Mouse (Mus musculus) hematopoietic stem cell, adult 5-6 weeks (primary cell): ENCODE measurements at regions not wholly inside any gene's neighbourhood (a gene's known extent, or its start where the extent isn't known, plus 50 kb on each side); places are given as distances from the start of the nearest gene placed in this dataset.

Source experiments
- ATAC-seq, 2 experiments: fragments of 125-278 bp in 1 of 2; replicated peaks in 1 of 2; 2 replicates each; pipeline ENCODE4 v1.8.0; 2016 to 2017; ENCODE audit warnings: inconsistent platforms in 2 of 2, mild to moderate bottlenecking in 2 of 2, moderate number of reproducible peaks in 2 of 2, low read depth in 1 of 2, moderate TSS enrichment in 1 of 2; ENCODE audit not compliant: low FRiP score in 2 of 2, poor library complexity in 2 of 2, severe bottlenecking in 2 of 2, insufficient read depth in 1 of 2, low TSS enrichment in 1 of 2

DNA sequence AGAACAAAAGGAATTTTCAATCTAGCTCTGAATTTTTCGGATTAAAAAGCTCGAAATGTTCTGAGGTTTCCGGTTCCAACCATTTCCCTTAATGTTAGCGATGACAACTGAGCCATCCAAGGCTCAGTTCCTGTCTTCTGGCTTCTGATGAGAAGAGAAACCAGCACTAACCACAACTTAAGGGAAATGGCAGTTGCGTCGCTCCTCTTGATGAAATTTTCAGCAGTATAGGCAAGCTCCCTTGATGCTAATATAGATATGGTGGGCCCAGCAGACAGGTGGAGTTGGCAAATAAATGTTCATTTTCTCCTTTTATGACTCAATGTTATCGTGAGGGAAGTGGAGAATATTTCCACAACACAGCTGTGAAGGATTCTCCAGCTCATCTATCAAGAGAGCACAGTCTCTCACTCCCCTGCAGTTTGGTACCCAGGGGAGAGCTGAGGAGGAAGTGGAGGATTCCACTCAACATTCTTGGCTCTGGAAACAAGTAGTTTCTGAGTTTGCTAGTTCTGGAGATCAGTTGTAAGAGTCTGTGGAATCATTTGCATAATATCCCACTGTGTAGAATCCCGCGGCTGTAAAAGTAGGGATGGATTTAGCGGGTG lies 236.6 kb upstream of the Gk2 start:
- no peak for ATAC-seq

DNA sequence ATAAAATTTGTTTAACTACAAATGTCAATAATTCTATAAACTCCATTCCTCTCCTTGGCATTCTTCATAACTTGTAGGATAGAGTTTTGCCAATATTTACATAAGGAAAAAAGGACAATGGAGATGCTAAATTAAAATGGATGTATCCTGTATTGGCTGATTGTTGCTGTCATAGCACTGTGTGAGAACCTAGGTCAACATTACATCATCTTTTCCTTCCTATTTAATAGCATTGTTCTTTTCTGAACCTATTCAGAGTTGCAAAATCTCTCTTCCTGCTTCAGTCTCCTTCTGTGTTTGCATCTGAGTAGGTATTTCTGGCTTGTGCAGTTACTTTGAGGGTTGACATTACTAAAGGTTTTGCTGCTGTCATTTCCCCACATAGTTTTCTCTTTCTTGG lies 228.6 kb upstream of the Gk2 start:
- ATAC-seq = no peak

GRCm38 (mm10) chr5:97684592-97685258 lies 227.9 kb upstream of the Gk2 start:
- no peak for ATAC-seq

- no peak for ATAC-seq
These were observed 212.9 kb upstream of the Gk2 start for GRCm38 (mm10) chr5:97669726-97670125.

DNA sequence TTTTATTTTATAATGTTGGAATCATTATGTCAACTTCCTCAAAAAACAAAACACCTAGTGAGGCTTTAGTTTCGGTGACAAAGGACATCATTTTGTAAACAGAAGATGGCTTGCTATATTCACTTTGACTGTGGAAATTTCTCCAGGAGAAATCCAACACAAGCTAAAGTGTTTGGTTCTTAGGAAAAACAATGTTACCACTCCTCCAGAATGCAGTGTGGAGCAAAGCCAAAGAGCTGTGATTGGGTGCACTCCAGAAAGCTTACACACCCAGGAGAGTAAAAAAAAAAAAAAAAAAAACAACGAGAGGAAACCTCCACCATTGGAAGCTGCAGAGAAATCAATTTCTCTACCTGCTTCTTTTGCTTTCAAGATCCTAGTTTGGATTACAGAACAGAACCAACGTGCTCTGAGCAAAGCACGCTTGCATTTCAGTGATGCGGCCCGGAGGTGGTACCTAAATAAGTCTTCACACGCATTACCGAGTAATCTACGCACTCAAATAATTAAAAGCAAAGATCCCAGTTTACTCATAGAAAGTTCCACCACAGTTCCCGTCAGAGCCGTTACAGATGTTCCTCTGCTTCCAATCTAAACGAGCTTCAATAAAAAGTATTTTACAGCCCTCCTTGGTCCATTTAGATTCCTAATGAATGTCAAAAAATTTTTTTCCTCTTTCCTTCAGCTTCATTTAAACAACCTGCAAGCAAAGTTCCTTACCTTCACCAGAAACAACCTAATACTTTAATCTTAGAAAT lies 199.5 kb upstream of the Gk2 start:
- ATAC-seq = no peak

GRCm38 (mm10) chr5:97655266-97655665 lies 198.4 kb upstream of the Gk2 start:
- no peak for ATAC-seq

DNA sequence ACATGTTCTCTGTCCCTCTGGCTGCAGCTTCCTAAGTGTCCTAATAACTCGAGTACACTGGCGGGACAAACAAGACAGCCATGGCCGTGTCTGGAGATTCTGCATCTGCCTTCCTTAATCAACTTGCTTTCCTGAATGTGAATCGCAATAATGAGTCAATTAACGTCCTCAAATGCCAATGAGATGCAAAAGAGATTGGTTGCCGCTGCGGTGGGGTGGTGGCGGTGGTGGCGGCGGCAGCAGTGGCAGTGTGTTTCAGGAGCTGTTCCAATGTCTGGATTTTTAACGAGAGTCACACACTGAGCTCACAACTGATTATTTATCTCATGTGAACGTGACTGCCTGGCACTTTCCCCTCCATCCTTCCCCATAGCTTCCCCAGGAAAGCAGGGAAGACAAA lies 197.6 kb upstream of the Gk2 start:
- no peak for ATAC-seq

GRCm38 (mm10) chr5:97642251-97642650 lies 185.4 kb upstream of the Gk2 start:
- no peak for ATAC-seq

DNA sequence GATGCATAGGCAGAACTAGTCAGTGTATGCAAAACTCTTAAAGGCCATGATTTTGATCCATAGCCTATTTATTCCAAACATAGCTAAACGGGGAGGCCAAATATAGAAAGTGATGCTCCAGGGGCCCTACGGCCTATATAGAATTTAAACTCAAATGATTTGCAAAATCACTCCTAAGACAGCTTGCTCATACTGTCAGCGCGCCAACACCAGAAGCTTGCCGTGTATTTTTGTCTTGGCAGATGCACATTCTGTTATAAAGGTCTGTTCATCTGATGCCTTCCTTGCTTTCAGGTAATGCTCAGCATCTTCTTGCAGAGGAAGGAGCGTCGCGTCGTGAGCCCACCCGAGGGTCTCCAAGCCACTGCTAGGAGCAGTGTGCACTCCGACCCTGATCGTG lies 184.8 kb upstream of the Gk2 start:
- ATAC-seq = no peak

DNA sequence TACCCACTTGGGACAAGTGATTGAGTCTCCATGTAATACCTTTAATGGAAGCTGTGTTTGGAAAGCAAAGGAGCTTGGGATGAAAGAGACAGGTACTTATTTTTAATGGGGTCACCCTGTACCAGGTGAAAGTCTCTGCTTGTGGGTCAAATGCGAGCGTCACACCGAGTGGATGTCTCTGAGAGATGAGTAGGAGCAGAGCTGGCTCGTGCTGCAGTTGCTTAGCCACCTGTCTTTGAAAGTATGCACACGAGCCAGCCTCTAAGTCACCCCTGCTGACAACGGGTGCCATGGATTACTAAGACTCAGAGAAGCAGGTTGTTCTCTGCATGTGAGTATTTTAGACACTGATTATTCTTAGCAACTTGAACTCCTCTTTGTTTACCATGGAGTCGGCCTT lies 179.5 kb upstream of the Gk2 start:
- ATAC-seq = no peak

GRCm38 (mm10) chr5:97633766-97634165 lies 176.9 kb upstream of the Gk2 start:
- no peak for ATAC-seq

DNA sequence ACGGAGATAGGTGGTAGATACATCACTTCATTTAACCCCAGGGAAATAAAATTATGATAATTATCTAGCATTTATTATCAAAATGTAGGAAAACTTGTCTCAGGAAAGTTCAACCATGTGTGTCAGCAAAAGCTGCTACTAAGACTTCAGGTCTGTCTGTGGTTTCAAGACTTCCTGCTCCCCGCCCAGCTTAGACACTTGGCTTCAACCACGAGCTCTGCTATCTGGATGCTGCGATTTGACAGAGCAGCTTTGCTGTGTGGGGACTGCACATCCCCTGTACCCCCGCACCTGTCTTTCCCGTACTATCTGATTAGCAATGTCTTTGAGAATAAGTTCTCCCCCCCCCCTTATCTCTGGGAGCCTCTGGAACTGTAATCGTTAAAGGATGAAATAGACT lies 176.0 kb upstream of the Gk2 start:
- ATAC-seq = peak; percentile 80 to 91

- ATAC-seq = no peak
These were observed 168.4 kb upstream of the Gk2 start for GRCm38 (mm10) chr5:97625200-97625599.

GRCm38 (mm10) chr5:97619890-97620289 lies 163.1 kb upstream of the Gk2 start:
- ATAC-seq = no peak

DNA sequence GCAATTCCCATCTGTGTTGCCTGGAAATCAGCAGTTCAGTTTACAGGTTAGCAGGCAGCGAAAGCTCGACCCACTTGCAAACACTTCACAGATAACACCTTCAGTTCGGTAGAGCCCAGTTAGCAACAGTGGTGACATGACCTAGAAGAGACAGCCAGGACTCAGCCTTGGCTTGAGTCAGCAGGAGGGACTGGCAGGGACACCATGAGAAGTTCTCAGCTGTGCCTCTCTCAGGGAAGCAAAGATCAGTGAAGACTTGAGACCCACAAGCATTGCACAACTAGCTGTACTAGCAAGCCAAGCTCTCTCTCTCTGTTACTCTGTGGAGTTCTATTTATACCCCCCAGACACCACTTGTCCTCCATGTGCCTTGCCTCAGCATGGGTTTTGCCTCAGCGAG lies 161.6 kb upstream of the Gk2 start:
- no peak for ATAC-seq

DNA sequence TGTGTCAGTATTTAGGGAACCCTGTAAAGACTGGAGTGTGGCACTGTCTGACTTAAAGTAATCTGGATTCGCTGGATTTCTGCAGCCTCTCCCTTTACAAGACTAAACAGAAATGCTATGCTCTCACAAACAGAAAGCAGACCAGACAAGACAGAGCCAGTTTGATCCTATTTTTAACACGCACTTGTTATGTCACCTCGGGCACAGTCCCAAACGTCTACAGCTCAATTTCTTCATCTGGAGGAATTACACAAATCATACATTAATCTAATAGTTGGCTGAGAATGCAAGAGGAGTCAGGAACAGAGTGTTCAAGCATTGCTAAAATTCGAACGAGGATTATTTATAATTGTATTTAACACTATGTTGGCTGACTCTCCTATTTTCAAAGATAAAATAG lies 145.4 kb upstream of the Gk2 start:
- ATAC-seq = no peak

DNA sequence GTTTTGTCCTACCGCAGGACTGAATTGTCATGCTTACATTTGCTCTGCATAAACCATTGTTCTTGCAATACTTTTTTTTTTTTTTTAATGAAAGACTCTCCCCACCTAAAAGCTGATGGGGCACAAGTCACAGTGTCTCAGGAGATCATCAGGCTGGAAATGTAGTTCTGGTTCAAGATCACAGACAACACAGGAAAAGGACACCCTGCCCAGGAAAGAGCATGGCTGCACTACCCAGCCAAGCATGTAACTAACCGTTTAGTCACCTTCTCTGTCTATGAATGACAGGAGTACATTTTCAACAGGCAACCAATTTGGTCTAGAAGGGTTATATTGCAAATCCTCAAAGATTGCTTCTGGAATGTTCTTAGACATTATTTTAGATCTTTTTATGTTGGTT lies 144.6 kb upstream of the Gk2 start:
- ATAC-seq = no peak

DNA sequence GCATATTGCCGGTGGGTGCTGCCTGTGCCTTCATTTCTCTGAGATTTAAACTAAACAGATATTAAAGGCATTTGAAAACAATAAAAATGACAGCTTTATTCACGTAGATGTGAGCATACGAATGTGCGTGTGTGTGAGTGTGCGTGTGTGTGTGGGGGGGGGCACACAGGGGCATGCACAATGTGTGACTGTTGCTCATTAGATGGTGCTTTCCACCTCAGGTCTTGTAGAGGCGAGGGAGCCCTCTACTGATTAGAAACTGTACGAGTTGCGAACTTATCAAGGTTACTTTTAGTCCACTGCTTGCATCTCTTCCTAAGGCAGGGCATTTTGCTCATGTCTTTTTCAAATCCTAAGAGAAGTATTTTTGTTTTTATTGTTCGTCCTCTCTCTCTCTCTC lies 141.9 kb upstream of the Gk2 start:
- ATAC-seq = no peak

DNA sequence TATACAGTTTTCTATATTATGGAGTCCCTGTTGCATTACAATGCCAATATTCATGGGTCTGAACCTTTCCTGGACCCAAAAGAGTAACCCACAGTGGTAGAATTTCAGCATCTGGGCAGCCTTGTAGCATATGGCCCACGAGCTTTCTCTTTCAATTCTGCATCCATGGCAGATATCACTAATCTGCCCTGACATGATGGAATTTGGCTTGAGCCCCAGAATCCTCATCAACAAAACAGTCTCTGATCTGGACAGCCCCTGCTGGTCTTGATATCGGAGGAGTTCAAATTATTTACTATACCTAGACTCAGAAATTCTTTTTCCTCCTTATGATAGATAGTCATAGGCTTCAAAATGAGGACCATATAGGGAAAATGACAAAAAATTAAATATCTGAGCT lies 139.1 kb upstream of the Gk2 start:
- ATAC-seq = no peak
